Mouse (Mus musculus): ENCODE results near the gene Tdrd1. TPM values are rescaled to one million over a fixed set of nuclear protein-coding genes. Genes with fewer than 3 reads are reported as not detected.

The Tdrd1 gene
- polyA plus RNA-seq, 1 experiment from 2014 or later = not detected

GRCm38 (mm10) chr19:56893326-56893725, 67.3 kb downstream of the Tdrd1 start:
- no peaks in the 10 kb centered on the region for H3K4me1 ChIP-seq (ENCODE audit: insufficient read depth, low read depth, low read length)
- H3K27ac ChIP-seq (ENCODE audit: low read length) = no peak overlapping the region
- H3K36me3 ChIP-seq (ENCODE audit: insufficient read depth, low read length) = no peaks in the 10 kb centered on the region
- H3K27me3 ChIP-seq (replicated peaks; ENCODE audit: insufficient read depth, low read length) = no peaks in the 10 kb centered on the region
- DNase-seq (ENCODE audit: low spot score) = no peak
- no peak overlapping the region for H3K4me2 ChIP-seq (replicated peaks; ENCODE audit: low read depth, low read length)
- no peak for ATAC-seq
- WGBS = 56% methylated on average over 5 of the region's 5 CpGs
- no peaks in the 10 kb centered on the region for H3K9me3 ChIP-seq (ENCODE audit: low read length)
- no peak overlapping the region for H3K4me3 ChIP-seq (ENCODE audit: low read depth, low read length)
- H3K9ac ChIP-seq (replicated peaks; ENCODE audit: low read depth) = no peak overlapping the region
- TF ChIP-seq EP300 (IDR thresholded peaks at IDR 0.05) (no peak), CTCF (IDR thresholded peaks at IDR 0.05) (no peak)

DNA sequence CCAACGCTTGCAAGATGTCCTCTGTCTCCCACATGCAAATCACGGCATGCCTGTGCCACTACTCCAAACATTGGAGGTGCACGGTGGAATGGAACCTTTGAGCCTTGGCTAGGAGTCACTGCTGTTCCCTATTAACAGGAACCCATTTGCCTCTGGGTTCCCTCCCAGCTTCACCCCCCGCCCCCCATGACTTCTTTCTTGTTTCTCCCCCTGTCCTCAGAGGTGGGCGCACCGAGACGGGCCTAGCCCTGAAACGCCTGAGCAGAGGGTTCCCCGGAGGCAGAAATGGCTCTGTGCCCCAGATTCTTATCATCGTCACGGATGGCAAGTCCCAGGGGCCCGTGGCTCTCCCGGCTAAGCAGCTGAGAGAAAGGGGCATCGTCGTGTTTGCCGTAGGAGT, 71.6 kb downstream of the Tdrd1 start:
- no peak overlapping the region for H3K4me2 ChIP-seq (replicated peaks; ENCODE audit: low read depth, low read length)
- no peak for TF ChIP-seq CTCF (IDR thresholded peaks at IDR 0.05)
- no peak for TF ChIP-seq EP300 (IDR thresholded peaks at IDR 0.05)
- no peaks in the 10 kb centered on the region for H3K9me3 ChIP-seq (ENCODE audit: low read length)
- no peak overlapping the region for H3K9ac ChIP-seq (replicated peaks; ENCODE audit: low read depth)
- no peak for ATAC-seq
- no peaks in the 10 kb centered on the region for H3K27me3 ChIP-seq (replicated peaks; ENCODE audit: insufficient read depth, low read length)
- no peaks in the 10 kb centered on the region for H3K36me3 ChIP-seq (ENCODE audit: insufficient read depth, low read length)
- WGBS = 79% methylated on average over 15 of the region's 16 CpGs
- H3K4me3 ChIP-seq (ENCODE audit: low read depth, low read length) = no peak overlapping the region
- DNase-seq (ENCODE audit: low spot score) = no peak
- no peak overlapping the region for H3K27ac ChIP-seq (ENCODE audit: low read length)
- H3K4me1 ChIP-seq (ENCODE audit: insufficient read depth, low read depth, low read length) = no peaks in the 10 kb centered on the region

DNA sequence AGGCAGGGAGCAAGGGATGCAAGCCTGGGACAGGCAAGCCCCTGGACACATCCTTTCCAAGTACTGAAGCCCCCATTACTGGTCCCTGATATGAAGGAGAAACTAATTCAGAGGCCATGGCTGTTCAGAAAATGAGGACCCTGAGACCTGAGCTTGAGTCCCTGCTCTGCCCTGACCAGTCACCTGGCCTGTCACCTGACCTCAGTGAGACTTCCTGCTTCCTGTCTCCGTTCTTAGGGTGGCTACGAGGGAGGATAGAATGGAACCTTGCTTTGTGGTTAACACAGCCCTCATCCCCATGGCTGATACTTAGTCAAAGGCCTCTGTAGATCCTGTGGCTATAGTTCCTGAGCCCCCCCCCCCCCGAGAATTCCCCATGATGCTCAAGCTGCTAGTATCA, 78.1 kb downstream of the Tdrd1 start:
- WGBS = 63% methylated on average over 3 of the region's 3 CpGs
- no peak overlapping the region for H3K27ac ChIP-seq (ENCODE audit: low read length)
- H3K4me1 ChIP-seq (ENCODE audit: insufficient read depth, low read depth, low read length) = no peaks in the 10 kb centered on the region
- H3K9ac ChIP-seq (replicated peaks; ENCODE audit: low read depth) = no peak overlapping the region
- TF ChIP-seq EP300 (IDR thresholded peaks at IDR 0.05) (no peak), CTCF (IDR thresholded peaks at IDR 0.05) (no peak)
- DNase-seq (ENCODE audit: low spot score) = no peak
- no peak overlapping the region for H3K4me2 ChIP-seq (replicated peaks; ENCODE audit: low read depth, low read length)
- no peak for ATAC-seq
- no peaks in the 10 kb centered on the region for H3K9me3 ChIP-seq (ENCODE audit: low read length)
- no peaks in the 10 kb centered on the region for H3K36me3 ChIP-seq (ENCODE audit: insufficient read depth, low read length)
- H3K27me3 ChIP-seq (replicated peaks; ENCODE audit: insufficient read depth, low read length) = no peaks in the 10 kb centered on the region
- H3K4me3 ChIP-seq (ENCODE audit: low read depth, low read length) = no peak overlapping the region

- H3K4me3 ChIP-seq (ENCODE audit: low read depth, low read length) = no peak overlapping the region
- no peaks in the 10 kb centered on the region for H3K9me3 ChIP-seq (ENCODE audit: low read length)
- no peaks in the 10 kb centered on the region for H3K27me3 ChIP-seq (replicated peaks; ENCODE audit: insufficient read depth, low read length)
- 81% methylated on average over 7 of the region's 7 CpGs for WGBS
- H3K27ac ChIP-seq (ENCODE audit: low read length) = no peak overlapping the region
- H3K4me2 ChIP-seq (replicated peaks; ENCODE audit: low read depth, low read length) = no peak overlapping the region
- H3K4me1 ChIP-seq (ENCODE audit: insufficient read depth, low read depth, low read length) = no peaks in the 10 kb centered on the region
- H3K36me3 ChIP-seq (ENCODE audit: insufficient read depth, low read length) = no peaks in the 10 kb centered on the region
- no peak overlapping the region for H3K9ac ChIP-seq (replicated peaks; ENCODE audit: low read depth)
- TF ChIP-seq EP300 (IDR thresholded peaks at IDR 0.05) (no peak), CTCF (IDR thresholded peaks at IDR 0.05) (no peak)
- ATAC-seq (no peak), DNase-seq (ENCODE audit: low spot score) (no peak)
These were observed 79.4 kb downstream of the Tdrd1 start for GRCm38 (mm10) chr19:56905395-56905794.

- Histone ChIP-seq H3K36me3 (ENCODE audit: insufficient read depth, low read length) (no peaks in the 10 kb centered on the region), H3K4me3 (ENCODE audit: low read depth, low read length) (no peak overlapping the region), H3K4me1 (ENCODE audit: insufficient read depth, low read depth, low read length) (no peaks in the 10 kb centered on the region), H3K27me3 (replicated peaks; ENCODE audit: insufficient read depth, low read length) (no peaks in the 10 kb centered on the region), H3K27ac (ENCODE audit: low read length) (no peak overlapping the region), H3K9ac (replicated peaks; ENCODE audit: low read depth) (no peak overlapping the region), H3K9me3 (ENCODE audit: low read length) (no peaks in the 10 kb centered on the region), H3K4me2 (replicated peaks; ENCODE audit: low read depth, low read length) (no peak overlapping the region)
- no peak for DNase-seq (ENCODE audit: low spot score)
- no peak for ATAC-seq
- TF ChIP-seq CTCF (IDR thresholded peaks at IDR 0.05) = no peak
- TF ChIP-seq EP300 (IDR thresholded peaks at IDR 0.05) = no peak
- 36% methylated on average over 3 of the region's 3 CpGs for WGBS
These were observed 81.8 kb downstream of the Tdrd1 start for GRCm38 (mm10) chr19:56907850-56908249.

DNA sequence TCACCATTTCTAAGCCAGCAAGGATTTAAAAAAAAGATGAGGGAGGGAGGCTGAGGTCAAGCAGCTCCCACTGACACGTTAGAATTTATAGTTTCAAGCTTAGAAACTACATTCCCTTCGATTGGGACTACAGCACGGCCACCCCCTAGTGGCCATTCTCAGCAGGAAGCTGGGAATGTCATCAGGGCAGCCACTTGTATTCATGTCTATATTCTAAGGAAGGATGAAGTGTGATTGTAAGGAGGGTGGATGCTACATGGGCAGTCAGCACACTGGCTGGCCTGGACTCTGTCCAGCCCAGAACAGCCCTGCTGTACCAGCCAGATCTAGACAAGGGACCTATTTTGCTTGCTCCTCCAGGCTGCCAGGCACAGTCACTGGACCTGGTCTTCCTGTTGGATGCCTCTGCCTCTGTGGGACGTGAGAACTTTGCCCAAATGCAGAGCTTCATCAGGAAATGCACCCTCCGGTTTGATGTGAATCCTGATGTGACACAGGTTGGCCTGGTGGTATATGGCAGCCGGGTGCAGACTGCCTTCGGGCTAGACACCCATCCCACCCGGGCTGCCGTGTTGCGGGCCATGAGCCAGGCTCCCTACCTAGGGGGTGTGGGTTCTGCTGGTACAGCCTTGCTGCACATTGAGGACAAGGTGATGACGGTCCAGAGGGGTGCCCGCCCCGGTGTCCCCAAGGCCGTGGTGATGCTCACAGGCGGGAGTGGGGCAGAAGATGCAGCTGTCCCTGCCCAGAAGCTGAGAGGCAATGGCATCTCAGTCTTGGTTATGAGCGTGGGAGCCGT, 82.7 kb downstream of the Tdrd1 start:
- Histone ChIP-seq H3K4me1 (ENCODE audit: insufficient read depth, low read depth, low read length) (no peaks in the 10 kb centered on the region), H3K4me3 (ENCODE audit: low read depth, low read length) (no peak overlapping the region), H3K9me3 (ENCODE audit: low read length) (no peaks in the 10 kb centered on the region), H3K9ac (replicated peaks; ENCODE audit: low read depth) (no peak overlapping the region), H3K27me3 (replicated peaks; ENCODE audit: insufficient read depth, low read length) (no peaks in the 10 kb centered on the region), H3K36me3 (ENCODE audit: insufficient read depth, low read length) (no peaks in the 10 kb centered on the region), H3K4me2 (replicated peaks; ENCODE audit: low read depth, low read length) (no peak overlapping the region), H3K27ac (ENCODE audit: low read length) (no peak overlapping the region)
- WGBS = 72% methylated on average over 17 of the region's 17 CpGs
- TF ChIP-seq EP300 (IDR thresholded peaks at IDR 0.05) = no peak
- TF ChIP-seq CTCF (IDR thresholded peaks at IDR 0.05) = peak; percentile 96
- peak; percentile 60 for ATAC-seq
- DNase-seq (ENCODE audit: low spot score) = peak; percentile 82
